Mouse (Mus musculus): ENCODE results near the gene Ubtd1.
"Not testable (repeated sequence)": the region's sequence is repeated elsewhere in the genome, so short reads cannot be mapped to it uniquely, and the experiment has no call there.

Gene Ubtd1

GRCm38 (mm10) chr19:42061443-42061842 is 79.9 kb downstream of the Ubtd1 start:
- DNase-seq (ENCODE audit: low spot score in 2 of 2) = no peak

- DNase-seq (ENCODE audit: low spot score in 2 of 2) = no peak
Observed at GRCm38 (mm10) chr19:42068441-42069240, 87.1 kb downstream of the Ubtd1 start.

- DNase-seq (ENCODE audit: low spot score in 2 of 2) = no peak
Observed at GRCm38 (mm10) chr19:42069241-42069525, 87.6 kb downstream of the Ubtd1 start.

- DNase-seq (ENCODE audit: low spot score in 2 of 2) = no peak
Observed at GRCm38 (mm10) chr19:42071221-42071620, 89.7 kb downstream of the Ubtd1 start.

DNA sequence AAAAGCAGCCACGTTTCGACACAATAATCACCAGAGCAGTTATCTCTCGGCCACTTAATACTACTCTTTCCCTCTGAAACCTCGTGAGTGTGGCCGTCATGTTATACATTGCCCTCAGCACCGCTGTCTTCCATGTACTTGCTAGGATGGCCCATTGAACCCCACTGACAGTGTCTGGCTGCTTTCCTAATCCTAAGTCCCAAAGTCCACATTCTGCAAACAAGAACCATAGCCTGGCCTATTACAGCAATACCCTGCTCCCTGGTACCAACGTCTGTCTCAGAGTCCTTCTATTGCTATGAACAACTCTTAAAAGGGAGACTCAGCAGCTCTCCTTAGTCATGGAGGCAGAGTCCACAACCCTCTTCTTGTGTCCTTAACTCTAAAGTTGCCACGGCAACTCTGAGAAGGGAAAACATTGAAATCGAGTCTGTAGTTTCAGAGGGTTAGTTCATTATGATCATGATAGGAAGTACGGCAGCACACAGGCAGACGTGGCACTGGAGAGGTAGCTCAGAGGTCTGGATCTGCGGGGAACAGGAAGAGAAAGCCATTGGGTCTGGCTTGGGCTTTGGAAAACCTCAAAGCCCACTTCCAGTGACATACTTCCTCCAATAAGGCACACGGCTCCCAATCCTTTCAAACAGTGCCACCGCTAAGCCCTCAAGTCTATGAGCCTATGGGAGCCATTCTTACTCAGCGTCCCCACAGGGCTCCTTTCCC is 90.5 kb downstream of the Ubtd1 start:
- no peak for DNase-seq (ENCODE audit: low spot score in 2 of 2)

GRCm38 (mm10) chr19:42072802-42073201 is 91.2 kb downstream of the Ubtd1 start:
- DNase-seq (ENCODE audit: low spot score in 2 of 2) = no peak

DNA sequence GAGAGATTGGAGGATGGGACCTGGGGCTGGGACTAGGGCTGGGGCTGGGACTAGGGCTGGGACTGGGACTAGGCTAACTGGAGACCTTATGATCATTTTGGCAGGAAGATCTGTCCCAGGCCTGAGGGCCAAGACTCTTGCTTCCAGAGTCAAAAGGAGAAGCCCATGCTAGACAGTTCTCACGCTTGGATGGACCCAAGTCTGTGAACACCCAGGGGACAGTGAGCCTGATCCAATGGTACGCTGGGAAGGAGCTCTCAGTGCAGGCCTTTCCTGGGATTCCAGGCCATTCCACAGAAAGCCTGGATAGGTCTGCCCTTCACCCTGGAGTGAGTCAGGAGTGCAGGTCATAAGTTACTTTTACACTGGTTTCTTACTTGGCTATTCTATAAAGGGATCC is 93.5 kb downstream of the Ubtd1 start:
- DNase-seq (ENCODE audit: low spot score in 2 of 2) = no peak

DNA sequence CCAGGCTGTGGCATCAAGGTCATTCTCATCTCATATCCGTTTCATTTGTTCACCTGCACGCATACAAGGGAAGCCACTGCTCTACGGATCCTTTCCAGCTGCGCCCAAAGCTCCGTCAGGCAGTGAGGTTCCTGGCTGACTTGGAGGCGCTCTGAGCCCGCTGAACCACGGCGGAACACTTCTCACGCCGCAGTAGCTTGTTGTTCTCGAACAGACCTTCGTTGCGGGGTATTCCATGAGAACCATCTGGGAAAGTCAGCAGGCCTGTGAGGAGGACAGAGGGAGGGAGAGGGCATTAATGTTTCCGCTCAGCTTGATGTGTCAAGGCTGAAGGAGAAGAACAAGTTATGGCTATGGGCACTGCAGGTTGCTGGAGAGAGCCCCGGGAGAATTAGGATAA is 94.4 kb downstream of the Ubtd1 start:
- DNase-seq (ENCODE audit: low spot score in 2 of 2) = no peak

- no peak for DNase-seq (ENCODE audit: low spot score in 2 of 2)
Observed at GRCm38 (mm10) chr19:42078566-42078965, 97.0 kb downstream of the Ubtd1 start.

GRCm38 (mm10) chr19:42079006-42079405 is 97.4 kb downstream of the Ubtd1 start:
- DNase-seq (ENCODE audit: low spot score in 2 of 2) = no peak

GRCm38 (mm10) chr19:42079950-42080349 is 98.4 kb downstream of the Ubtd1 start:
- DNase-seq (ENCODE audit: low spot score in 2 of 2) = no peak

- DNase-seq (ENCODE audit: low spot score in 2 of 2) = no peak
Observed at GRCm38 (mm10) chr19:42080469-42080868, 98.9 kb downstream of the Ubtd1 start.

DNA sequence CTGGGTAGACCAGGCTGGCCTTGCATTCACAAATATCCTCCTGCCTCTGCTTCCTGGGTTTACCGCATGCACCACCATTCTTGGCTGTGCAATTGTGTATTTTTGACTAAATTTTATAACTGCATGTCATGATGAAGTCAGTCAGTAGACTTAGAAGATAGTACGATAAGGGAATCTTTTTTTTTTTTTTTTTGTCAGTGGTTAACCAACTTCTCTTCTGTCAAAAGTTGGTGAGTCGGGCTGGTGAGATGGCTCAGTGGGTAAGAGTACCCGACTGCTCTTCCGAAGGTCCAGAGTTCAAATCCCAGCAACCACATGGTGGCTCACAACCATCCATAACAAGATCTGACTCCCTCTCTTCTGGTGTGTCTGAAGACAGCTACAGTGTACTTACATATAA is 100.0 kb downstream of the Ubtd1 start:
- not testable (repeated sequence) for DNase-seq (ENCODE audit: low spot score in 2 of 2)

Measured in natural killer cell, adult 2 months (primary cell).